Mouse (Mus musculus) midbrain, postnatal 0 days (tissue): Measurements from ENCODE around the gene Crip1. TPM values are rescaled to one million over a fixed set of nuclear protein-coding genes. Genes with fewer than 3 reads are reported as not detected.

Source experiments
- ATAC-seq: fragments of 200-750 bp; cut with Nextera tagmentation; 2 replicates; pipeline ENCODE4 v1.8.0; 2017; ENCODE audit warnings: moderate number of reproducible peaks, mild to moderate bottlenecking, moderate TSS enrichment, moderate library complexity; ENCODE audit not compliant: low FRiP score
- DNase-seq: peaks from one replicate; pipeline ENCODE4 v3.0.0-alpha.2; 2015; ENCODE audit warnings: low spot score
- H3K27ac ChIP-seq: fragments of 300-500 bp; sonication (generic); 2 replicates; pipeline ENCODE4 v1.5.1; 2014; ENCODE audit warnings: low read depth, mild to moderate bottlenecking, low read length, mixed read lengths
- H3K27me3 ChIP-seq: fragments of 300-500 bp; sonication (generic); 2 replicates; pipeline ENCODE4 v1.6.1; 2014; ENCODE audit warnings: low read length, control low read depth, mixed read lengths; ENCODE audit not compliant: insufficient read depth
- H3K36me3 ChIP-seq: fragments of 300-500 bp; sonication (generic); 2 replicates; pipeline ENCODE4 v1.6.1; 2014; ENCODE audit warnings: low read length, control low read depth, mixed read lengths; ENCODE audit not compliant: insufficient read depth
- H3K4me1 ChIP-seq: fragments of 300-500 bp; sonication (generic); 2 replicates; pipeline ENCODE4 v1.6.1; 2014; ENCODE audit warnings: mild to moderate bottlenecking, control low read depth, antibody characterized with exemption, low read length, mixed read lengths; ENCODE audit not compliant: insufficient read depth
- H3K4me2 ChIP-seq: fragments of 300-500 bp; sonication (generic); 2 replicates; pipeline ENCODE4 v1.6.1; 2014; ENCODE audit warnings: low read depth, mild to moderate bottlenecking, low read length, mixed read lengths; ENCODE audit not compliant: poor library complexity, severe bottlenecking
- H3K4me3 ChIP-seq: fragments of 300-500 bp; sonication (generic); 2 replicates; pipeline ENCODE4 v1.5.1; 2014; ENCODE audit warnings: low read depth, mild to moderate bottlenecking, low read length, moderate library complexity
- H3K9ac ChIP-seq: fragments of 300-500 bp; sonication (generic); replicated peaks from 2 replicates; pipeline ENCODE4 v1.6.1; 2014; ENCODE audit warnings: mild to moderate bottlenecking, low read length, moderate library complexity, mixed read lengths; ENCODE audit not compliant: poor library complexity, severe bottlenecking
- H3K9me3 ChIP-seq: fragments of 300-500 bp; sonication (generic); 2 replicates; pipeline ENCODE4 v1.6.1; 2016; ENCODE audit warnings: low read length, control low read depth
- CTCF ChIP-seq: IDR thresholded peaks from 2 replicates; pipeline ENCODE4 v1.5.1; 2016; ENCODE audit warnings: antibody characterized with exemption, mild to moderate bottlenecking
- WGBS: fragments of 180-500 bp; shearing (Covaris S2); extraction: QIAGEN DNeasy Blood & Tissue Kit; methylation state at CpG from one replicate; pipeline ENCODE4 v1.1.7; 2014; 5-methylcytosine and 5-hydroxymethylcytosine counted together
- polyA plus RNA-seq: library from polyadenylated mRNA; unstranded; fragments of >200 nt; fragmentation: Nextera tagmentation; extraction: Ambion mirVana; gene quantifications from 2 replicates; pipeline ENCODE4 v1.2.1, GENCODE M21; 2015
- total RNA-seq: library from RNA; depleted of rRNA; stranded (reverse); fragments of >200 nt; gene quantifications from 2 replicates; pipeline ENCODE4 v1.2.3, GENCODE M21; 2014

Gene Crip1
- total and polyA plus RNA-seq, 2 experiments from 2014 or later = 3.9 to 26.0 TPM

GRCm38 (mm10) chr12:113151661-113152271, 5.7 kb downstream of the Crip1 start:
- no peaks in the 10 kb centered on the region for H3K9me3 ChIP-seq
- WGBS = under 1% methylated on average over 35 of the region's 36 CpGs
- no peak for DNase-seq
- H3K27ac ChIP-seq = no peak overlapping the region
- TF ChIP-seq CTCF = no peak
- H3K27me3 ChIP-seq = 0 out of 2 replicates have a peak, but pooled peaks cover 6% of the 10 kb centered on the region
- H3K4me1 ChIP-seq = peaks cover 9% of the 10 kb centered on the region; the same call in 1 of the 2 replicates
- ATAC-seq = no peak
- H3K9ac ChIP-seq = no peak overlapping the region
- H3K4me2 ChIP-seq = peak overlapping the region; percentile 50
- peak overlapping the region; percentile 26 for H3K4me3 ChIP-seq
- no peaks in the 10 kb centered on the region for H3K36me3 ChIP-seq

DNA sequence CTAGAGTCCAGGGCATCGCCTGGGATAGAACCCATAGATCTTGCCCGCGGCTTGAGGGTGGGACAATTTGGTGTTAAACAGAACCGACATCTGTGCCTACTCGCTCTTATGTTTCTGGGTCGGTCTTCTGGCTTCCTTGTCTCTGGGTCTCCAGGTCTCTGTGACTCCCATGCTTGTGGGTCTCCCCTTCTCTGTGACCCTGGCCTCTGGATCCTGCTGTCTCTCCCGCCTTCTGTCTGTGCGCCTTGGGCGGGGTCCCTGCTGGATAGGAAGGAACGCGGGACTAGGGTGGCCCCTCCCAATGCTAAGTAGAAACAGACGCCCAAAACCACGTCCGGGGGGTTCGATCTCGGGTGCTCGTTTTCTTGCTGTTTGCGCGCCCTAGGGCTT, 6.2 kb downstream of the Crip1 start:
- Histone ChIP-seq H3K4me1 (peaks cover 10% of the 10 kb centered on the region; the same call in 1 of the 2 replicates), H3K27me3 (0 out of 2 replicates have a peak, but pooled peaks cover 6% of the 10 kb centered on the region), H3K27ac (no peak overlapping the region), H3K4me3 (peak overlapping the region; percentile 26; the same call in 1 of the 2 replicates), H3K36me3 (no peaks in the 10 kb centered on the region), H3K4me2 (peak overlapping the region; percentile 50), H3K9me3 (no peaks in the 10 kb centered on the region), H3K9ac (no peak overlapping the region)
- ATAC-seq = no peak
- WGBS = 32% methylated on average over 19 of the region's 19 CpGs
- no peak for TF ChIP-seq CTCF
- DNase-seq = no peak

DNA sequence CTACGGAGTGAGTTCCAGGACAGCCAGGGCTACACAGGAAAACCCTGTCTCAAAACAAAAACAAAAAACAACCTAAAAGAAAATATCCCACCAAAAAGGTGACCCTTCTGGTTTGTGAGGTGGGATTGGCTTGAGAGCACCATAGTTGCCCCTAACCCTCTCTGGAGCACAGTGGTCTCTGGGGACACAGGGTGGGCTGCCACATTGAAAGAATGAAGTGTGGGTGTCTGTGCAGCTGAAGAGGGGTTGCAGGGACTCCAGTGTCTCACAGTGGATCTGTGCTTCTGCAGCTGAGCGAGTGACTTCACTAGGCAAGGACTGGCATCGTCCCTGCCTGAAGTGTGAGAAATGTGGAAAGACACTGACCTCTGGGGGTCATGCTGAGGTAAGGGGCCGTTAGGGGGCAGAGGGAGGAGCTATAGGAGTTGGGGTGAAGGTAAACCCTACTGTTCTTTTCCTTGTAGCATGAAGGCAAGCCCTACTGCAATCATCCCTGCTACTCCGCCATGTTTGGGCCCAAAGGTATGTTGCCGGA, 6.9 kb downstream of the Crip1 start:
- Histone ChIP-seq H3K9me3 (no peaks in the 10 kb centered on the region), H3K9ac (no peak overlapping the region), H3K27me3 (0 out of 2 replicates have a peak, but pooled peaks cover 6% of the 10 kb centered on the region), H3K4me2 (no peak overlapping the region), H3K4me3 (no peak overlapping the region), H3K4me1 (peaks cover 10% of the 10 kb centered on the region; the same call in 1 of the 2 replicates), H3K36me3 (no peaks in the 10 kb centered on the region), H3K27ac (no peak overlapping the region)
- DNase-seq (no peak), ATAC-seq (no peak)
- TF ChIP-seq CTCF = no peak
- WGBS = 92% methylated on average over 6 of the region's 6 CpGs

DNA sequence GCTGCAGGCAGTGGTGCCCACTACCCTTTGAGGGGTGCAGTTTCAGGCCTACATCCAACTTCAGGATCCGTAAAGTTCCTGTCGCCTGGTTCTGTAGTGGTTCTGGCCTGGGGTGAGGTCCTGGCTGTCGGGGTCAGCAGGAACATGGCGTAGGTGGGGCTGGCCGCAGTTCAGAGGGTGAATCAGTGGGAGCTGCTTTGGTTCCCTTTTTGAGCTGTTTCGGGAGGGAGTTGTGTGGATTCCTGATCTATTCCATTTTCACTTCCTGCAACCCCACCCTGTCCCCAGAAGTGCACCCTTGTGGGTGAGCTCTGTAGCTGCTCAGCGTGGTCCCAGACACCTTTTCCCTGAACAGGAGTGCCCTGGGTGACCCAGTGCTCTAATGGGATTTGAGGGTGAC, 7.9 kb downstream of the Crip1 start:
- H3K27ac ChIP-seq = no peak overlapping the region
- H3K4me1 ChIP-seq = peaks cover 10% of the 10 kb centered on the region; the same call in 1 of the 2 replicates
- 0 out of 2 replicates have a peak, but pooled peaks cover 6% of the 10 kb centered on the region for H3K27me3 ChIP-seq
- no peak overlapping the region for H3K4me2 ChIP-seq
- no peaks in the 10 kb centered on the region for H3K9me3 ChIP-seq
- H3K4me3 ChIP-seq = no peak overlapping the region
- H3K36me3 ChIP-seq = no peaks in the 10 kb centered on the region
- no peak for TF ChIP-seq CTCF
- 91% methylated on average over 7 of the region's 7 CpGs for WGBS
- no peak for DNase-seq
- no peak for ATAC-seq
- H3K9ac ChIP-seq = no peak overlapping the region

DNA sequence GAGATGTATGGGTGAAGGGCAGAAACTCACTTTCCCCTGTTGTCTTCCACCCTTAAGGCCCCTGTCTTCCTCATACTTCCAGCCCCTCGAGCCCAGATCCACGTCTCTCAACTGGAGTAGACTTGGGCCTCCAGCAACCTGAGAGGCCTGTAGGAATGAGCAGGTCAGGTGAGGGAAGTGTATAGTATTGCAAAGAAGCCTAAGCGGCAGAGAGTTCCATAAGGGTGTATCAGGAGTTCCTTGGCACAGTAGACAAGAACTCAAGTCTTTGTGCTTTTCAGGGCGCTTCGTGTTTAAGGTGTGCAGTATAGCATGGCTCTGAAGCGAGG, 8.6 kb downstream of the Crip1 start:
- TF ChIP-seq CTCF = no peak
- no peaks in the 10 kb centered on the region for H3K36me3 ChIP-seq
- WGBS = 81% methylated on average over 6 of the region's 6 CpGs
- peak overlapping the region; percentile 33; the same call in 1 of the 2 replicates for H3K4me3 ChIP-seq
- peak overlapping the region; percentile 64 for H3K4me2 ChIP-seq
- ATAC-seq (no peak), DNase-seq (no peak)
- 0 out of 2 replicates have a peak overlapping the region, but pooled peaks have one; percentile 60 for H3K27ac ChIP-seq
- H3K9me3 ChIP-seq = no peaks in the 10 kb centered on the region
- H3K9ac ChIP-seq = 0 out of 2 replicates have a peak overlapping the region, but pooled peaks have one; percentile 58
- H3K4me1 ChIP-seq = peaks cover 10% of the 10 kb centered on the region; the same call in 1 of the 2 replicates
- H3K27me3 ChIP-seq = 0 out of 2 replicates have a peak, but pooled peaks cover 6% of the 10 kb centered on the region

DNA sequence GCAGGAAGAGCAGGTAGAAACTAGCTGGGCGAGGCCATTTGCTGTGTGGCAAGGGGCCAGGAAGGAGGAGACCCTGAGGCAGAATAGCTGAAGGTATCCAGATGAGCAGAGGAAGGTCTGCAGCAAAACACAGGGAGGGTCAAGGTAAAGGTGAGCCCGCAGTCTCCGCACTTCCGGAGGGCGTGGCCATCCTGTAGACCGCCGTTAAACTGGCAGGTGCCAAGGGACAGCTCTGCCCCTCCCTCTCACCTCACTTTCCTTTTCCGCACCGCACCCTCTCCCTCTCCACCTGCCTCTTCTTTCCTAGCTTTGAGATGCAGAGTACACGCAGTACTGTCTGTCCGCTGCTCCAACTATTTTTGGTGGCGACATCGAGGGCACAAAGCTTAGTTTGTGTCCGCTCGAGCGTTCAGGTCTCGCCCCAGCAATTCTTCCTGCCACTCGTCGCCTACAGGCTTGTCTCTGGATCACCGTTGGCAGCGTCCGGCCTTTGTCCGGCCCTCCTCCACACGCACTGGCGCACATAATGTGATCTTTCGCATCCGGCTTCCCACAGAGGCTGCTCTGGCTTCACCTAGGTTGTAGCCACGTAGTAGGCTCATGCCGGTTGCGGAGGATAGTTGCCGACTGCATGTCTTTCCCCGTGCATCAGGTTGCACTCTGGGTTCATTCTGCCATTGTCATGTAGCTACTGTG, 9.1 kb downstream of the Crip1 start:
- H3K27me3 ChIP-seq = 0 out of 2 replicates have a peak, but pooled peaks cover 6% of the 10 kb centered on the region
- H3K4me3 ChIP-seq = peak overlapping the region; percentile 33
- DNase-seq = peak; percentile 39
- no peak for TF ChIP-seq CTCF
- no peaks in the 10 kb centered on the region for H3K9me3 ChIP-seq
- WGBS = 5% methylated on average over 32 of the region's 32 CpGs
- H3K4me2 ChIP-seq = peak overlapping the region; percentile 64
- ATAC-seq = peak; percentile 0; the same call in 1 of the 2 replicates
- no peaks in the 10 kb centered on the region for H3K36me3 ChIP-seq
- H3K9ac ChIP-seq = peak overlapping the region; percentile 58
- H3K27ac ChIP-seq = peak overlapping the region; percentile 60
- peaks cover 10% of the 10 kb centered on the region; the same call in 1 of the 2 replicates for H3K4me1 ChIP-seq
